Mouse (Mus musculus) frontal cortex, postnatal 36 days (tissue): ENCODE measurements at regions not wholly inside any gene's neighbourhood (a gene's known extent, or its start where the extent isn't known, plus 50 kb on each side); places are given as distances from the start of the nearest gene placed in this dataset.

Source experiments
- DNase-seq, 2 experiments: peaks; one replicate each; pipeline ENCODE4 v3.0.0; 2022; ENCODE audit warnings: low spot score in 2 of 2

DNA sequence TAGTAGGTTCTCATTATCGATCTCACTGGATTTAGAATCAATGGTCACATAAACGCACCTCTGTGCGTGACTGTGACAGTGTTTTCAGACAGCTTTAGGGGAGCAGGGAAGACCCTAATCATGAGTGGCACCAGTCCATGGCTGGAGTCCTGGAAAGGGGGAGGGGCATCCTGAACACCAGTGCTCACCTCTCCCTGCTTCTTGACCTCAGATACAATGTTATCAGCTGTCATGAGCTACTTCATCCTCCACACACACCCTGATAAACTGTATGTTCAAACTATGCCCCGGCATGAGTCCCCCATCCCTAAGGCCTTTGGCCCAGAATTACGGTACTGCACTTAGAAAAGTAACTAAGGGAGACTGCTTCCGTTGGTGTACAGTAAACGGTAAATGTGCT, 272.2 kb upstream of the Spred2 start:
- no peak for DNase-seq

GRCm38 (mm10) chr11:19659511-19659910, 264.7 kb upstream of the Spred2 start:
- DNase-seq, result no peak

DNA sequence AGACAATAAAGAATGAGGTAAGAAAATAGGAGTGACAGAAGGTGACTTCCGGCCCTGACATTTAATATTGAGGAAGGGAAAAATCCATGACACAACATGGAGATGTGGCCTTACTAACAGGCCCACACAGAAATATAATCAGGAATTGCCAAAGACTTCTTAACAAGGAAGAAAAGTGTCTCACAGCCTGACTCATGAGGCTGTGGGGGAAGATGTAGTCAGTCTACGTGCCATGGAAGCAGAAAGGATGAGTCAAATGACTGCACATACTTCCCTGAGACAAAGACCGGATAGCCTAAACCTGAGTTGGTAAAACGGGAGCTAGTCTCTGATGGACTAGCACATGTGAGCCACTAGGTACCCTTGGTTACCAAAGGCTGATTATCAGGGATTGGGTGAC, 257.4 kb upstream of the Spred2 start:
- no peak for DNase-seq

- peak in 1 of 2 experiments; percentile 13 for DNase-seq
Measured at GRCm38 (mm10) chr11:19670853-19671530, 253.2 kb upstream of the Spred2 start.

DNA sequence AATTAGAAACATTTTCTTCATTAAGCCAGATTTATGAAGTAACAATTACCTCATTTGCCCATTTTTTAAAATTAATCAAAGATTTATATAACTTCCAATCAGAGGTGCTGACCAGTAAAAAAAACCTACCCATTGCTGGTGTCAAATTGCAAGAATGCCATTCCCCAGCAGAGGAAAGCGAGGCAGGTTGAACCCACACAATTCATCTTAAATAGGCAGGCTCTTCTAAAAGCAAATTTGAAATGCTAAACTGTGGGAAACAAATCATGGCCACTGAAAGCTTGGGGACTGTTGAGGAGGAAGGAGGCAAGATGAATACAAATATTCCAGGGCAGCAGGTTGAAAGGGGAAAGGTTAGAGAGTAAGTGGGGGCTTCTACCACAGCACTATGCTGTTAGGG, 251.2 kb upstream of the Spred2 start:
- no peak for DNase-seq

- no peak for DNase-seq
Measured at GRCm38 (mm10) chr11:19676514-19676913, 247.7 kb upstream of the Spred2 start.

- no peak for DNase-seq
Measured at GRCm38 (mm10) chr11:19679041-19679440, 245.1 kb upstream of the Spred2 start.

- no peak for DNase-seq
Measured at GRCm38 (mm10) chr11:19679669-19680068, 244.5 kb upstream of the Spred2 start.

- DNase-seq, result no peak
Measured at GRCm38 (mm10) chr11:19701198-19701597, 223.0 kb upstream of the Spred2 start.

DNA sequence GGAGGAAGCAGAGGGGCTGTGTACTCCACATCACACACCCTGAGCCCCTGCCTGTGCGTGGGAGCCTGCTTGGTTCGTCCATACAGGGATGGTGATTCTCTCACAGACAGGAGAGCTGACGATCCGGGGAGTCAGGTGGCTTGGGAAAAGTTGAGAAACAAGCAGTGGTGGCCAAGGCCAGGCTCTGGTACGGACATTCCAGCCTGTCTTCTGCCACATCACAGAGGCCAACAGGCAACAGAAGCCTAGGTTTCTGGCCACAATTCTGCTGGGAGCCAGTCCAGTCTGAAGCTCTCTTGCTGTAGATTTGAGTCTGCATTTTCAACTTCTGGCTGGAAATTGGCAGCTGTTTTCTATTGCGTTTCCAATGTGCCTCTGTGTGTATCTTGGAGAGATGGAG, 215.4 kb upstream of the Spred2 start:
- no peak for DNase-seq

- DNase-seq, result no peak
Measured at GRCm38 (mm10) chr11:19709337-19709736, 214.8 kb upstream of the Spred2 start.

DNA sequence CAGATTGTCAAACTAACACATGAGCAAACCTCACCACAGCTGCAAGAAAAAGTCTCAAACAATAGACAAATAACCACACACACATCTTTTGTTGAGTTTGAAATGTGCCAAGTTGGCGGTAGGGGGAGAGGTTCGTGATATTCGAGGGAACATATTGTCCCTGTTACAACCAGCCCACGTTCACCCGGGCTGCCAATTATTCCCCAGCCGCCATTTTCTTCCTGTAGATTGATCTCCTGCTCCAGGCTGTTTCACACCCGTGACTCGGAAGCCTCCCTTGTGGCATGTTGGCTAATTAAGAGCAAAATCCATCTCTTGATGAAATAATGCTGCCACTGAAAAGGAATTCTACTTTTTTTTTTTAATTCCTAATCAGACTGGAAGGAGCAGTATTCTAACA, 211.1 kb upstream of the Spred2 start:
- DNase-seq, result peak in 1 of 2 experiments; percentile 12

DNA sequence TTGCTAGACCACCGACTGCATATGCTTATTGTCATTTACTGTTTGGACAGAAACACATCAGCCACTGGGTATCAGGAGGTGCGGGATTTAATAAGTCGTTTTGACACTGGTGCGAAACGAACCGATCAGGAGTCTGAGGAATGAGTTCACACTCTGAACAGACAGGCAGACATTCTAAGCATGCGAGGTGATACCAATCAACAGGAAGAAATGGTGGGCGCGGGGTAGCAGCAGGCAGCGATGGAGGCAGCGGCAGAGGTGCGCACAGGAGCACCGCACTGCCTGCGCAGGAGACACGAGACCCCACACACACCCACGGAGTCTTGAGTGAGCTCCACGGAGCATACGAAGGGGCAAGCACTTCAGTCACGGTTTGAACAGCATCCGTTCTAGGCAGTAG, 210.6 kb upstream of the Spred2 start:
- peak; percentile 14 to 23 for DNase-seq

DNA sequence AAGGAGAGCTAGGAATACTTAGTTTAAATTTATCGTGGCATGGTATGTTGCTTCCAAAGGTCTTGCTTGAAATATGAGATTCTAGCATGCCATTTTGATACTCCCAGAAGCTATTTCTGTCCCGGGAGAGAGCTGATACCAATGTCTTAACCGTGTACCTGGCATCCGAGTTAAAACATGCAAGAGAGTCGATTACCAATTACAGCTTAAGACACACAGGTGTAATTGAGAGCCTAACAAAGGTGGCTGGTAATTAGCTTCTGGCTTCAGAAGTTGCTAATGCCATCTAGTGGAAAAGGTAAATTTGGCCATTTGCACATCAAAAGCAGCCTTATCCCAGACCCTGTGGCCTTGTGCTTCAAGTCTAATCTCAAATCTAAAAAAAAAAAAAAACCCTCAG, 210.0 kb upstream of the Spred2 start:
- no peak for DNase-seq

DNA sequence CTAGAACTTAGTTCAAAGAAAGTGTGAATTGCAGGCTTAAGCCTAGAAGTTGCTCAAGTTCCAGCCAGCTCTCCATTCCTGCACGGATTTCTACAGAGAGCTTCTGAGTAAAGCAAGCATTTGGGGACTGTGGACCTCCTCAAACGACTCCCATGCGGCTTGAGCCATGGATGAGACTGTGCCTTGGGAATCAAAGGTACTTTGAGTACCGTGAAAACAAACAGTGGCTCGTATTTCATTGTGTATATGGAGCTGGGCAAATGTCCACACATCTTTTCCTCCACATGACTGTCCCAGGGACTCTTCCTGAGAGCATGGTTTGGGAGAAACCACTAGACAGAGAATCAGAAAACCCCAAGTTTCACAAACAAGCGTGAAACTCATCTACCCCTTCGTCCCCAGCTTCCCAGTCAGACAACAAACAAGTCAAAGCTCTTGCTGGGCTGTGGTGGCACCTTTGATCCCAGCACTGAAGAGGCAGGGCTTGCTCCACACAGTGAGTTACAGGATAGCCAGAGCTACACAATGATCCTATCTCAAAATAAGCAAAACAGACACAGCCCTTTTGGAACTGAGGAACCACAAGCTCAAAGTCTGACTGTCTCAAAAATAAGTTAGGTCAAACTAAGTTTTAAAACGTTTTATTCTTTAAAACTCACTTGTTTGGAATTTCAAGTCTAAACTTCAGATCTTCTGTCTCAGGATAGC, 209.1 kb upstream of the Spred2 start:
- no peak for DNase-seq

DNA sequence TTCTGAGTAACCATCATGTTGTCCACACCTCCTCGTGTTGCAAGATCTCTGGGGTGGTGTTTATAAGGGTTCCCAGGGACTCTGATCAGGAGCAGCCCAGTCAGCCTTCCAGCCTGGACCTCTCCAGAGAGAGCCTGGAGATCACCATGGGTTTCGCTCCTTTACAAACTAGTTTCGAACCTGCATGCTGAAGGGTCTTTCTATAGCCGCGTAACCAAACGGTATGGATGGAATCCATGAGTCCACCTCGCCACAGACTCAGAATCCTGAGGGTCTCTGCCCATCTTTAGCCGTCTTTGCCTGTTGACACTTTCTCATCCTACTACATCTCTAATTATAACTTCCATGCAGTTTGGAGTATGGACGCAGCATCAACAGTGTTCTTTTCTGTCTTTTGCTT, 206.0 kb upstream of the Spred2 start:
- DNase-seq, result no peak

DNA sequence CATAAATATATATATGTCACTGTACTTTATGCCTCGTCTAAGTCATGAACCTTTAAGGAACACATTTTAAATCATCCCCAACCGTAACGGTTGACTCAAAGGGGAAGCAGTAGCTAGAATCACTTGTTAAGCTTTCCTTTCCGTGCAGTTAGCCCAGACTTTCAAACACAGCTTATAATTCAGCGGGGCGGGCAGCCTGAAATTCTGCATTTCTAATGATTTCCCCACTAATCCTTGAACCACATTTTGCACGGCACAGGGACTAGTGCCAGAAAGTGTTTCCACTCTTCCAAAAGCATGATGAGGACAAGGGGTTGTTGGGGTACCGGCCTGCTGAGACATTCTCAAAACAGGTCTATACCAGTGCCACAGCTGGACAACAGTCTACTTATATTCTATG, 195.1 kb upstream of the Spred2 start:
- no peak for DNase-seq

GRCm38 (mm10) chr11:19730747-19731146, 193.4 kb upstream of the Spred2 start:
- no peak for DNase-seq

GRCm38 (mm10) chr11:19736076-19736475, 188.1 kb upstream of the Spred2 start:
- DNase-seq, result no peak

DNA sequence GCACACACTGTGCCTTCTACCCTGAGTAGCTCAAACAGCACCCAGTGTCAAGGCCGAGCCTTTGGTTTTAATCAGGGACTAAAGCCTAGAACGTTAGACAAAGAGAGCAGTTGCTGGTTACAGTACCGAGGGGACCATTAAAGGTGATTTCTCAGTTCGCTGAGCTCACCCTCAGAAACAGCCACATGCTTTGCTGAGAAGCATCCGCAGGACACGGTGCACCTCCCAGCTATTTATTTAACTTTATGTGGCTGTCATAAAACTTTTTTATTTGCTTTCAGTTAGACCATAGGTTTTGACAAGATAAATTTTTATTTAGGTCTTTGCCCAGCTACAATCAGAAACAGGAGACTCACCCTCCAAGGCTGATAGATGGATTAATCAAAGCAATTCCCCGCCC, 187.2 kb upstream of the Spred2 start:
- DNase-seq, result no peak

GRCm38 (mm10) chr11:19737331-19737730, 186.8 kb upstream of the Spred2 start:
- no peak for DNase-seq

GRCm38 (mm10) chr11:19737807-19738206, 186.4 kb upstream of the Spred2 start:
- no peak for DNase-seq

DNA sequence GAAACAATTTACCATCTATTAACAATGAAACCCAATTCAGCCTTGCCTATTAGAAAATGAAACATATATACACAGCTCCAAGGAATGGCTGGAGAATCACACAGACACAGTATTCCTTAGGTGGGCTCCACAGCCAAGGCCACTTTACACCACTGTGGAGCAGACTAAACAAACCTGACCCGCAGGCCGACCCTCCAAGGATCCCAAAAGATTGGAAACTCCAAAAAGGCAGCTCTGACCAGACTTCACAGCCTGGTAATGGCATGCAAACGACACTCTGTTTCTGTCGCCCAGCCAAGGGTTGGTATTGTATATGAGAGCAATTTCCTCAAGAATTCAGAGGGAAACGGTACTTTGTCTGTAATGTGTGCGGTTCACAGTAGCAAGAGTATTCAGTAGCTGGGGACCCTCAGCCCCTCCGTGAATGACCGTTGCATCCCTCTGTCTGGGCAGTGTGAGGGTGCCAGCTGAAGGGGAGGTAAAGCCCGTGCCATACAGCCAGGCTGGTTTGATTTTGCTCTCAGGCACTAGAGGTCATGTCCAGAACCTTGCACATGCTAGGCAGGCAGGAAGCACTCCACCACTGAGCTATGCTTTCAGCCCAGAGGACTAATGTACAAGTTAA, 184.5 kb upstream of the Spred2 start:
- no peak for DNase-seq
